26 mouse cellular contexts compared by ENCODE assay signal in genomic region chr1:105041668-105042067, GRCm38 (mm10).
DNase-seq lines count a peak whose midpoint lies in the region; ATAC-seq and TF ChIP-seq lines count a peak whose summit lies in the region.
"Had no signal": no experiment of that assay in that cellular context is flagged by ENCODE, and none has a peak within 500 bp of the region (broad histone marks: within the 10 kb centered on the region; RNA-seq: fewer than 3 reads in every experiment).

No protein-coding gene starts in this region.

- no peak for TF ChIP-seq EP300 in stomach, postnatal 0 days (optimal IDR thresholded peaks at IDR 0.05)

- DNase-seq in adrenal gland, postnatal 14 days: peak; percentile 11
- DNase-seq in adrenal gland, adult 18-20 months (ENCODE audit: low spot score in 2 of 2): no peak
- peak; percentile 11 for DNase-seq in kidney, adult 9 months
- no peak for DNase-seq in kidney, postnatal 10 days
- no peak for DNase-seq in stomach, postnatal 0 days (ENCODE audit: low spot score)
- DNase-seq: B cell, adult 2 months; cerebellum, adult 11 months; cerebellum, adult 2 months; cerebellum, adult 9-11 months; cerebellum, postnatal 25 days; forebrain, postnatal 0 days; gastrocnemius, adult 2 months; gastrocnemius, postnatal 14 days; heart, adult 11 months; heart, postnatal 36 days had no signal

- no peaks in the 10 kb centered on the region for H3K36me3 ChIP-seq in intestine, embryonic 15.5 days
- H3K36me3 ChIP-seq in small intestine, adult 2 months (ENCODE audit: control insufficient read depth, insufficient read depth, low read length): no peaks in the 10 kb centered on the region
- H3K36me3 ChIP-seq in stomach, postnatal 0 days (ENCODE audit: control insufficient read depth, insufficient read depth, low read length): no peaks in the 10 kb centered on the region
- H3K36me3 ChIP-seq: embryonic facial prominence, embryonic 12.5 days; embryonic facial prominence, embryonic 15.5 days; G1E; hindbrain, embryonic 10.5 days; hindbrain, embryonic 13.5 days had no signal

- no peak for TF ChIP-seq POLR2A in small intestine, adult 2 months (IDR thresholded peaks at IDR 0.05; ENCODE audit: low read depth, low read length)

- TF ChIP-seq CTCF in small intestine, adult 2 months (IDR thresholded peaks at IDR 0.05; ENCODE audit: extremely low read depth, insufficient read length, insufficient replicate concordance, low read depth, low read length): no peak
- no peak for TF ChIP-seq CTCF in stomach, postnatal 0 days (IDR thresholded peaks at IDR 0.05; ENCODE audit: low read depth)

- no peak overlapping the region for H3K9ac ChIP-seq in intestine, embryonic 15.5 days
- H3K9ac ChIP-seq in stomach, postnatal 0 days (ENCODE audit: low read length): no peak overlapping the region
- H3K9ac ChIP-seq: embryonic facial prominence, embryonic 12.5 days; embryonic facial prominence, embryonic 15.5 days; forebrain, postnatal 0 days; hindbrain, embryonic 13.5 days had no signal

- no peak overlapping the region for H3K27ac ChIP-seq in intestine, embryonic 15.5 days
- peak overlapping the region; percentile 62; the same call in 1 of the 2 replicates for H3K27ac ChIP-seq in small intestine, adult 2 months (ENCODE audit: insufficient read depth, low read depth, low read length)
- no peak overlapping the region for H3K27ac ChIP-seq in stomach, postnatal 0 days (replicated peaks)
- H3K27ac ChIP-seq: embryonic facial prominence, embryonic 12.5 days; embryonic facial prominence, embryonic 15.5 days; gastrocnemius, adult 2 months; hindbrain, embryonic 10.5 days; hindbrain, embryonic 13.5 days had no signal

- H3K9me3 ChIP-seq in intestine, embryonic 15.5 days: no peaks in the 10 kb centered on the region
- H3K9me3 ChIP-seq in stomach, postnatal 0 days (ENCODE audit: control insufficient read depth, low read length): no peaks in the 10 kb centered on the region
- H3K9me3 ChIP-seq: embryonic facial prominence, embryonic 12.5 days; embryonic facial prominence, embryonic 15.5 days; G1E; hindbrain, embryonic 10.5 days; hindbrain, embryonic 13.5 days had no signal

- ATAC-seq in intestine, embryonic 15.5 days: peak; percentile 75
- ATAC-seq in stomach, postnatal 0 days (ENCODE audit: low FRiP score, low TSS enrichment): no peak
- ATAC-seq: forebrain, embryonic 14.5 days; forebrain, postnatal 0 days; hindbrain, embryonic 16.5 days; Patski had no signal

- no peaks in the 10 kb centered on the region for H3K27me3 ChIP-seq in intestine, embryonic 15.5 days (replicated peaks)
- H3K27me3 ChIP-seq in small intestine, adult 2 months (ENCODE audit: control insufficient read depth, insufficient read depth, low read length): no peaks in the 10 kb centered on the region
- H3K27me3 ChIP-seq in stomach, postnatal 0 days (ENCODE audit: control insufficient read depth, insufficient read depth, low read length): no peaks in the 10 kb centered on the region
- H3K27me3 ChIP-seq: embryonic facial prominence, embryonic 12.5 days; embryonic facial prominence, embryonic 15.5 days; hindbrain, embryonic 13.5 days had no signal

- H3K4me2 ChIP-seq in intestine, embryonic 15.5 days (replicated peaks): no peak overlapping the region
- H3K4me2 ChIP-seq in stomach, postnatal 0 days (replicated peaks; ENCODE audit: low read depth): no peak overlapping the region
- H3K4me2 ChIP-seq: embryonic facial prominence, embryonic 12.5 days; embryonic facial prominence, embryonic 15.5 days; heart, embryonic 11.5 days; hindbrain, embryonic 13.5 days had no signal

- H3K4me3 ChIP-seq in intestine, embryonic 15.5 days (replicated peaks): no peak overlapping the region
- no peak overlapping the region for H3K4me3 ChIP-seq in small intestine, adult 2 months (ENCODE audit: low read depth, low read length)
- H3K4me3 ChIP-seq in stomach, postnatal 0 days (ENCODE audit: low read depth, low read length): no peak overlapping the region
- H3K4me3 ChIP-seq: embryonic facial prominence, embryonic 12.5 days; embryonic facial prominence, embryonic 15.5 days; gastrocnemius, adult 2 months; hindbrain, embryonic 10.5 days; hindbrain, embryonic 13.5 days had no signal

- 77% methylated on average over 3 of the region's 3 CpGs for WGBS in intestine, embryonic 15.5 days
- WGBS in small intestine, adult 2 months: 33% methylated on average over 3 of the region's 3 CpGs
- 76% methylated on average over 3 of the region's 3 CpGs for WGBS in stomach, postnatal 0 days

- H3K4me1 ChIP-seq in intestine, embryonic 15.5 days (replicated peaks): no peaks in the 10 kb centered on the region
- H3K4me1 ChIP-seq in small intestine, adult 2 months (ENCODE audit: control insufficient read depth, insufficient read depth, insufficient read length, low read length): peaks cover 3% of the 10 kb centered on the region; the same call in 1 of the 2 replicates
- no peaks in the 10 kb centered on the region for H3K4me1 ChIP-seq in stomach, postnatal 0 days (replicated peaks; ENCODE audit: control insufficient read depth, insufficient read depth)
- H3K4me1 ChIP-seq: embryonic facial prominence, embryonic 12.5 days; embryonic facial prominence, embryonic 15.5 days; hindbrain, embryonic 13.5 days had no signal

Comparison
In these comparisons a context has a peak if more than half of its experiments do, and no peak if none do; other contexts are left out.
1. DNase-seq: peak in adrenal gland, postnatal 14 days (single experiment) and kidney, adult 9 months (single experiment); none in adrenal gland, adult 18-20 months (0 of 2), kidney, postnatal 10 days (single experiment) and stomach, postnatal 0 days (single experiment).